Mouse (Mus musculus): Measurements from ENCODE around the gene Twist2.

DNA sequence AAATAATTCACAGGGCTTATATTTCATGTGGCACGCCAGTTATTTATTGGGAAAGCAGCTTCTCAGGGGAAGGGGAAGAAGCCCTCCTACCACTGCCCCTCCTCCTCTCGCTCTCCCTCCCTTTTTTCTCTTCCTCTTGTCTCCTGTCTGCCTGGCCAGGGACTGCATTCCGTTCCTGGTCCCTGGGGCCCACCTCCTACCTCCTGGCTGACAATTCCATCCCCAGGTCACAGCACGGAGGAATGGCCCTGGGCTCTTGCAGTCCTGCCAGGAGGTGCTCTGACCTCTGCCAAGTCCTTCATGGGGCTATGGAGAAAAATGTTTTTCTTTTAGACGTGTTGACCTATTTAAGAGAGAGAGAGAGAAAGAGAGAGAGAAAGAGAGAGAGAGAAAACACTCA, 77.4 kb downstream of the Twist2 start:
- TF ChIP-seq POLR2A (IDR thresholded peaks at IDR 0.05; ENCODE audit: low read depth, low read length), result no peak
- no peak for TF ChIP-seq CTCF (conservative IDR thresholded peaks at IDR 0.05; ENCODE audit: insufficient read depth, insufficient read length, low read depth, low read length)

All from kidney, adult 2 months (tissue).